Mouse (Mus musculus): Measurements from ENCODE around the gene Lrrc8c.

Gene Lrrc8c

GRCm38 (mm10) chr5:105598866-105599265 is 79.7 kb downstream of the Lrrc8c start:
- no peak for DNase-seq (ENCODE audit: low read depth, low spot score)

GRCm38 (mm10) chr5:105599315-105599714 is 80.1 kb downstream of the Lrrc8c start:
- DNase-seq (ENCODE audit: low read depth, low spot score) = no peak

GRCm38 (mm10) chr5:105600998-105601397 is 81.8 kb downstream of the Lrrc8c start:
- DNase-seq (ENCODE audit: low read depth, low spot score) = no peak

GRCm38 (mm10) chr5:105602585-105602984 is 83.4 kb downstream of the Lrrc8c start:
- DNase-seq (ENCODE audit: low read depth, low spot score) = no peak

- no peak for DNase-seq (ENCODE audit: low read depth, low spot score)
Observed at GRCm38 (mm10) chr5:105605736-105606135, 86.5 kb downstream of the Lrrc8c start.

- DNase-seq (ENCODE audit: low read depth, low spot score) = peak; percentile 28
Observed at GRCm38 (mm10) chr5:105609683-105610082, 90.5 kb downstream of the Lrrc8c start.

- DNase-seq (ENCODE audit: low read depth, low spot score) = no peak
Observed at GRCm38 (mm10) chr5:105613002-105613401, 93.8 kb downstream of the Lrrc8c start.

- DNase-seq (ENCODE audit: low read depth, low spot score) = no peak
Observed at GRCm38 (mm10) chr5:105614000-105614399, 94.8 kb downstream of the Lrrc8c start.

- DNase-seq (ENCODE audit: low read depth, low spot score) = no peak
Observed at GRCm38 (mm10) chr5:105614682-105615434, 95.7 kb downstream of the Lrrc8c start.

GRCm38 (mm10) chr5:105615871-105616454 is 96.8 kb downstream of the Lrrc8c start:
- no peak for DNase-seq (ENCODE audit: low read depth, low spot score)

GRCm38 (mm10) chr5:105616538-105616937 is 97.3 kb downstream of the Lrrc8c start:
- no peak for DNase-seq (ENCODE audit: low read depth, low spot score)

GRCm38 (mm10) chr5:105618510-105618909 is 99.3 kb downstream of the Lrrc8c start:
- DNase-seq (ENCODE audit: low read depth, low spot score) = no peak

GRCm38 (mm10) chr5:105619666-105620065 is 100.5 kb downstream of the Lrrc8c start:
- no peak for DNase-seq (ENCODE audit: low read depth, low spot score)

- no peak for DNase-seq (ENCODE audit: low read depth, low spot score)
Observed at GRCm38 (mm10) chr5:105620505-105621116, 101.4 kb downstream of the Lrrc8c start.

GRCm38 (mm10) chr5:105623074-105623713 is 104.0 kb downstream of the Lrrc8c start:
- no peak for DNase-seq (ENCODE audit: low read depth, low spot score)

- DNase-seq (ENCODE audit: low read depth, low spot score) = no peak
Observed at GRCm38 (mm10) chr5:105624257-105624656, 105.1 kb downstream of the Lrrc8c start.

- no peak for DNase-seq (ENCODE audit: low read depth, low spot score)
Observed at GRCm38 (mm10) chr5:105625504-105626150, 106.4 kb downstream of the Lrrc8c start.

- DNase-seq (ENCODE audit: low read depth, low spot score) = no peak
Observed at GRCm38 (mm10) chr5:105626355-105626754, 107.2 kb downstream of the Lrrc8c start.

GRCm38 (mm10) chr5:105627093-105627492 is 107.9 kb downstream of the Lrrc8c start:
- no peak for DNase-seq (ENCODE audit: low read depth, low spot score)

- DNase-seq (ENCODE audit: low read depth, low spot score) = no peak
Observed at GRCm38 (mm10) chr5:105629955-105630354, 110.8 kb downstream of the Lrrc8c start.

GRCm38 (mm10) chr5:105632066-105632465 is 112.9 kb downstream of the Lrrc8c start:
- DNase-seq (ENCODE audit: low read depth, low spot score) = no peak

GRCm38 (mm10) chr5:105635576-105635975 is 116.4 kb downstream of the Lrrc8c start:
- no peak for DNase-seq (ENCODE audit: low read depth, low spot score)

Data from WW6 (cell line).